Mouse (Mus musculus) lung, adult 2 months (tissue): ENCODE measurements around the gene Chac1. TPM values are rescaled to one million over a fixed set of nuclear protein-coding genes. Genes with fewer than 3 reads are reported as not detected.

Experiments used
- DNase-seq: peaks from one replicate; pipeline ENCODE4 v3.0.0; 2022
- H3K4me1 ChIP-seq: fragments of 200-500 bp; 2 replicates; pipeline ENCODE4 v1.6.1; 2011; ENCODE audit warnings: low read length; ENCODE audit not compliant: control insufficient read depth, insufficient read depth
- H3K4me3 ChIP-seq: fragments of 200-500 bp; replicated peaks from 2 replicates; pipeline ENCODE3; 2011; ENCODE audit warnings: low read depth, mild to moderate bottlenecking, control low read depth, low read length; ENCODE audit errors: extremely low read depth
- CTCF ChIP-seq: fragments of 200-500 bp; IDR thresholded peaks from 2 replicates; pipeline ENCODE4 v1.5.1; 2011; ENCODE audit warnings: mild to moderate bottlenecking, low read length, control low read depth; ENCODE audit not compliant: insufficient read depth
- POLR2A ChIP-seq: fragments of 200-500 bp; IDR thresholded peaks from 2 replicates; pipeline ENCODE4 v1.6.1; 2011; ENCODE audit warnings: low read depth, mild to moderate bottlenecking, control low read depth, low read length, borderline replicate concordance; ENCODE audit errors: extremely low read depth
- WGBS: fragments of 180-500 bp; shearing (Covaris S2); methylation state at CpG from one replicate; pipeline ENCODE4 v1.1.7; 2018; 5-methylcytosine and 5-hydroxymethylcytosine counted together
- polyA plus RNA-seq: library from polyadenylated mRNA; depleted of rRNA; stranded (reverse); fragments of >200 nt; gene quantifications from 2 replicates; pipeline ENCODE4 v1.2.3, GENCODE M21; 2012

Chac1 gene
- polyA plus RNA-seq, 1 experiment: 10.7 TPM

- WGBS: 53% methylated on average over 10 of the region's 10 CpGs
- Histone ChIP-seq H3K4me3 (no peak overlapping the region), H3K4me1 (peaks cover 6% of the 10 kb centered on the region)
- DNase-seq: no peak
- TF ChIP-seq CTCF (no peak), POLR2A (no peak)
Observed at GRCm38 (mm10) chr2:119336470-119336869, 14.6 kb upstream of the Chac1 start.

GRCm38 (mm10) chr2:119337425-119338265 is 13.4 kb upstream of the Chac1 start:
- TF ChIP-seq POLR2A (peak; percentile 21; the same call in 1 of the 2 replicates), CTCF (peak; percentile 59)
- 4% methylated on average over 60 of the region's 60 CpGs for WGBS
- peak; percentile 95 for DNase-seq
- H3K4me1 ChIP-seq: peaks cover 6% of the 10 kb centered on the region
- H3K4me3 ChIP-seq: peak overlapping the region; percentile 31

GRCm38 (mm10) chr2:119344537-119345138 is 6.4 kb upstream of the Chac1 start:
- no peak for TF ChIP-seq CTCF
- TF ChIP-seq POLR2A: no peak
- H3K4me1 ChIP-seq: peaks cover 7% of the 10 kb centered on the region
- no peak for DNase-seq
- H3K4me3 ChIP-seq: no peak overlapping the region
- WGBS: 22% methylated on average over 6 of the region's 6 CpGs

GRCm38 (mm10) chr2:119353707-119354106 is 2.7 kb downstream of the Chac1 start:
- no peak overlapping the region for H3K4me3 ChIP-seq
- 0 out of 2 replicates have a peak, but pooled peaks cover 3% of the 10 kb centered on the region for H3K4me1 ChIP-seq
- no peak for DNase-seq
- 86% methylated on average over 8 of the region's 8 CpGs for WGBS
- TF ChIP-seq POLR2A (no peak), CTCF (no peak)

- TF ChIP-seq POLR2A: no peak
- no peak for TF ChIP-seq CTCF
- no peak for DNase-seq
- H3K4me3 ChIP-seq: no peak overlapping the region
- 64% methylated on average over 3 of the region's 3 CpGs for WGBS
- 0 out of 2 replicates have a peak, but pooled peaks cover 3% of the 10 kb centered on the region for H3K4me1 ChIP-seq
Observed at GRCm38 (mm10) chr2:119355089-119355488, 4.1 kb downstream of the Chac1 start.

- Histone ChIP-seq H3K4me1 (no peaks in the 10 kb centered on the region), H3K4me3 (no peak overlapping the region)
- WGBS: 45% methylated on average over 7 of the region's 7 CpGs
- DNase-seq: no peak
- no peak for TF ChIP-seq POLR2A
- no peak for TF ChIP-seq CTCF
Observed at GRCm38 (mm10) chr2:119355651-119356050, 4.6 kb downstream of the Chac1 start.

GRCm38 (mm10) chr2:119356310-119356709 is 5.3 kb downstream of the Chac1 start:
- DNase-seq: no peak
- H3K4me3 ChIP-seq: no peak overlapping the region
- TF ChIP-seq CTCF (no peak), POLR2A (no peak)

GRCm38 (mm10) chr2:119356805-119357204 is 5.8 kb downstream of the Chac1 start:
- WGBS: 76% methylated on average over 5 of the region's 5 CpGs
- Histone ChIP-seq H3K4me3 (no peak overlapping the region), H3K4me1 (no peaks in the 10 kb centered on the region)
- DNase-seq: no peak
- no peak for TF ChIP-seq CTCF
- TF ChIP-seq POLR2A: no peak

More at GRCm38 (mm10) chr2:119356310-119356709, 5.3 kb downstream of the Chac1 start:
- H3K4me1 ChIP-seq: no peaks in the 10 kb centered on the region

GRCm38 (mm10) chr2:119358249-119358648 is 7.2 kb downstream of the Chac1 start:
- 78% methylated on average over 6 of the region's 6 CpGs for WGBS
- Histone ChIP-seq H3K4me1 (no peaks in the 10 kb centered on the region), H3K4me3 (no peak overlapping the region)
- DNase-seq: no peak
- no peak for TF ChIP-seq POLR2A
- no peak for TF ChIP-seq CTCF

- WGBS: 47% methylated on average over 2 of the region's 2 CpGs
- no peak for DNase-seq
- TF ChIP-seq CTCF (no peak), POLR2A (no peak)
- Histone ChIP-seq H3K4me3 (no peak overlapping the region), H3K4me1 (no peaks in the 10 kb centered on the region)
Observed at GRCm38 (mm10) chr2:119359721-119360291, 8.8 kb downstream of the Chac1 start.
